Mouse (Mus musculus): Measurements from ENCODE around the gene Tmem256. TPM values are rescaled to one million over a fixed set of nuclear protein-coding genes. Genes with fewer than 3 reads are reported as not detected.

Gene Tmem256
- total and polyA plus RNA-seq, 2 experiments from 2014 or later = 117 to 350 TPM

GRCm38 (mm10) chr11:69867335-69867734 is 29.0 kb downstream of the Tmem256 start:
- no peak for DNase-seq
- ATAC-seq = no peak
- WGBS = 66% methylated on average over 9 of the region's 9 CpGs

DNA sequence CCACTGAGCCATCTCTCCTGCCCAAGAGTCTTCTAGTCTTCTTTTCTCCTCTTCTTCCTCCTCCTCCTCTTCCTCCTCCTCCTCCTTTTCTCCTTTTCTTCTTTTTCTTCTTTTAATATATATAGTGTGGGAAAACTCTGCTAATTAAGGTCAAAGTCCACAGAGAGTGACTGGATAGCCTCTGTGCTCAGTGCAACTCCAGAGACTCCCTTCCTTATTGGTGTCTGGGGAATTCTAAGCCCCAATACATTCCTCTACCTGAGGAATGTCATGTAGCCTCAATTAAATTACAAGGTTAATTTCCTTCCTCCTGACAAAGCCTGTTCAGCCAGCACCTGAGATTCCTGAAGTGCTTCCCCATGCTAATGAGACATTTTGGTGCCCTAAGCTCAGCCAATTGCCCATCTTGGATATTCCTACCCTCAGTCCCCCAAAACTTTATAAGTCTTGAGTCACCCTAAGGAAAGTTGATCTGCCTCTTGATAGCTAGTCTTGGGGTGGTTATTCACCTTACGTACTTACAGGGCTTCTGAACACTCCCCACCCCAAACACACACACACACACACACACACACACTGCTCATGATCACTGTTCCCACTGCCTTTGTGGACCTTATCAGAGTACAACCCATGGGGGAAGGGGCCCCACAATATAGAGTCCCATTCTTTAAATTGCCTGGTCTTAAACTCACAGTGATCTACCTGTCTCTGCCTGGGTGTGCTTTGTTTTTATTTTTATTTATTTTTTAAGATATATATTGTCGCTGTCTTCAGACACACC is 32.2 kb downstream of the Tmem256 start:
- no peaks in the 10 kb centered on the region for H3K36me3 ChIP-seq (ENCODE audit: insufficient read depth)
- H3K4me3 ChIP-seq (ENCODE audit: low read depth, low read length) = no peak overlapping the region
- no peaks in the 10 kb centered on the region for H3K4me1 ChIP-seq (ENCODE audit: insufficient read depth)
- ATAC-seq = no peak
- no peaks in the 10 kb centered on the region for H3K27me3 ChIP-seq (ENCODE audit: insufficient read depth, low read length)
- no peak overlapping the region for H3K27ac ChIP-seq (ENCODE audit: low read depth, low read length)
- DNase-seq = no peak
- TF ChIP-seq CTCF (IDR thresholded peaks at IDR 0.05; ENCODE audit: low read depth) = no peak
- no peaks in the 10 kb centered on the region for H3K9me3 ChIP-seq (ENCODE audit: low read length)
- no peak overlapping the region for H3K9ac ChIP-seq
- no peak overlapping the region for H3K4me2 ChIP-seq (ENCODE audit: low read depth)
- 93% methylated on average over 2 of the region's 2 CpGs for WGBS

More at GRCm38 (mm10) chr11:69867335-69867734, 29.0 kb downstream of the Tmem256 start:
- Histone ChIP-seq H3K4me3 (ENCODE audit: low read depth, low read length) (no peak overlapping the region), H3K4me2 (ENCODE audit: low read depth) (no peak overlapping the region), H3K9ac (no peak overlapping the region), H3K27ac (ENCODE audit: low read depth, low read length) (no peak overlapping the region), H3K9me3 (ENCODE audit: low read length) (no peaks in the 10 kb centered on the region), H3K4me1 (ENCODE audit: insufficient read depth) (no peaks in the 10 kb centered on the region), H3K27me3 (ENCODE audit: insufficient read depth, low read length) (no peaks in the 10 kb centered on the region), H3K36me3 (ENCODE audit: insufficient read depth) (no peaks in the 10 kb centered on the region)
- no peak for TF ChIP-seq CTCF (IDR thresholded peaks at IDR 0.05; ENCODE audit: low read depth)

DNA sequence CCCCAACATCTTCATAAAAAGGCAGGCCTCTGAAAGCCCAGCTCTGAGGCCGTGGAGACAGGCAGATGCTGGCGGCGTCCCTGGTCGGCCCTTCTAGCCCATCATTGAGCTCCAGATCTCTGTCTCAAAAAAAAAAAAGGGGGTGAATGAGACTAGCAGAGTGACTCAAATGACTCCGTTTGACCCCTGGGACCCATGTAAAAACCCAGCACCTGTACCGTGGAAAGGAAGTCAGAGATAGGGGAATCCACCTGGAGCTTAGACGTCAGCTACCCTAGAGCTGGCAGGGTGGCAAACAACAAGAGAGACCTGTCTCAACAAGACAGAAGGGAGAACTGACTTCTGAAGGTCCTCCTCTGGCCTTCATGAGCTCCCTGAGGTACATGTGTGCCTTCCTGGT is 33.5 kb downstream of the Tmem256 start:
- WGBS = 86% methylated on average over 7 of the region's 7 CpGs
- DNase-seq = no peak
- no peak for ATAC-seq
- no peak overlapping the region for H3K27ac ChIP-seq (ENCODE audit: low read depth, low read length)
- no peak for TF ChIP-seq CTCF (IDR thresholded peaks at IDR 0.05; ENCODE audit: low read depth)
- no peaks in the 10 kb centered on the region for H3K27me3 ChIP-seq (ENCODE audit: insufficient read depth, low read length)
- no peak overlapping the region for H3K9ac ChIP-seq
- no peaks in the 10 kb centered on the region for H3K36me3 ChIP-seq (ENCODE audit: insufficient read depth)
- no peaks in the 10 kb centered on the region for H3K9me3 ChIP-seq (ENCODE audit: low read length)
- H3K4me3 ChIP-seq (ENCODE audit: low read depth, low read length) = no peak overlapping the region
- H3K4me2 ChIP-seq (ENCODE audit: low read depth) = no peak overlapping the region
- H3K4me1 ChIP-seq (ENCODE audit: insufficient read depth) = no peaks in the 10 kb centered on the region

GRCm38 (mm10) chr11:69872451-69872850 is 34.1 kb downstream of the Tmem256 start:
- ATAC-seq (no peak), DNase-seq (no peak)
- WGBS = 72% methylated on average over 4 of the region's 4 CpGs
- no peak for TF ChIP-seq CTCF (IDR thresholded peaks at IDR 0.05; ENCODE audit: low read depth)
- H3K9me3 ChIP-seq (ENCODE audit: low read length) = no peaks in the 10 kb centered on the region
- no peaks in the 10 kb centered on the region for H3K4me1 ChIP-seq (ENCODE audit: insufficient read depth)
- H3K27ac ChIP-seq (ENCODE audit: low read depth, low read length) = no peak overlapping the region
- no peak overlapping the region for H3K9ac ChIP-seq
- H3K36me3 ChIP-seq (ENCODE audit: insufficient read depth) = no peaks in the 10 kb centered on the region
- H3K27me3 ChIP-seq (ENCODE audit: insufficient read depth, low read length) = no peaks in the 10 kb centered on the region
- H3K4me3 ChIP-seq (ENCODE audit: low read depth, low read length) = no peak overlapping the region
- H3K4me2 ChIP-seq (ENCODE audit: low read depth) = no peak overlapping the region

DNA sequence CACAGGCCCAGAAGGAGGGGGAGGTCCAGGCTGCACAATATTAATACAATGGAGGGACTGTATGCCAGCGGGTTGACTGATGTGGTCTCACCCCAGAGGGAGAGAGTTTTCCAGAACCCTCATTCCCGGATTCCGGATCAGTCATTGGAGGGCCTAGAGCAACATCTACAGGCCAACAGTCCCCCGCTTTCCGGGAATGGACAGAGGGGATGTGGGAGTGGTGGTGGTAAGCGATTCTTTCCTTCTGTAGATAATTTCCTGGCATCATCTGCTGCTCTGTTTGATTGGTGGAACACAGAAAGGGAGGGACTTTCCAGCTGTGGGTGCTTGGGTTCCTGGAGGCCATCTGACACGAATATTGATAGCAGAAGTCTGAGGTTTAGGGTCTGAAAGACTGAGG is 37.9 kb downstream of the Tmem256 start:
- Histone ChIP-seq H3K4me3 (ENCODE audit: low read depth, low read length) (no peak overlapping the region), H3K36me3 (ENCODE audit: insufficient read depth) (no peaks in the 10 kb centered on the region), H3K27ac (ENCODE audit: low read depth, low read length) (no peak overlapping the region), H3K27me3 (ENCODE audit: insufficient read depth, low read length) (no peaks in the 10 kb centered on the region; the same call in 1 of the 2 replicates), H3K4me2 (ENCODE audit: low read depth) (no peak overlapping the region), H3K4me1 (ENCODE audit: insufficient read depth) (peaks cover 7% of the 10 kb centered on the region; the same call in 1 of the 2 replicates), H3K9ac (no peak overlapping the region), H3K9me3 (ENCODE audit: low read length) (no peaks in the 10 kb centered on the region)
- DNase-seq (no peak), ATAC-seq (no peak)
- no peak for TF ChIP-seq CTCF (IDR thresholded peaks at IDR 0.05; ENCODE audit: low read depth)
- 64% methylated on average over 7 of the region's 7 CpGs for WGBS

DNA sequence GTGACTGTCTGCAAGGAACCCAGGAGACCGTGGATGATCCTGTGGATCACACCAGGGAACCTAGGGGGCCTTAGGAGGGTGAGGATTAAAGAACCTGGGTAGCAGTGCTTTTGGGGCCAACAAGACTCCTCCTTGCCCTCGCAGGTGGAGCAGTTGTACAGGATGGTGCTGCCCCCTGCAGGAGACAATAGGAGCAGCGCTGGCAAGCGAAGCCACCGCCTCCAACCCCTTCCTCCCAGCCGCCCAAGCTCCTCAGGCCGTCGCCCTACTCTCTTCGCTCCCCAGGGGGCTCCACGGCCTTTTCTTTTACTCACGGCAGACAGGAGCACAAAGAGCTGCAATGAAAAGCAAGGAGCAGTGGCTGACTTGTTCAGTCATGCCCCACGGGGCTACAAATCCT is 38.6 kb downstream of the Tmem256 start:
- no peak overlapping the region for H3K4me3 ChIP-seq (ENCODE audit: low read depth, low read length)
- peak; percentile 84 for ATAC-seq
- 0 out of 2 replicates have a peak overlapping the region, but pooled peaks have one; percentile 6 for H3K9ac ChIP-seq

DNA sequence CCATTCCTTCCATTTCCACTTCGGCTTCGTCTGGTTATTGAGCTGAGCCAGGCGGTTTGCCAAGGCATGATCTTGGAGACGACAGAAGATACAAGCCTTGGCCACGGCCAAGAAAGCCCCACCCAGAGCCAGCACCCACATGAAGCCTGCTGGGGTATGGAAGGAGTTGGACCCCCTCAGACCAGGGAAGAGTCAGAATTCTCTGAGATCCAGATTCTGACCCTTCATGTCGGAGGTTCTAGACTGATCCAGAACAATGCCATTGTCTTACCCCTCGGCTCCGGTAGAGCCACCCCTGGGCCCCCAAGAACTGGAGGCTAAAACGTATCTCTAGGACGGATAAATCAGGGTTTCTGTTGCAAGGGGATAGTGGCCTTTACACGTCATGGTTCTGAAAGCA is 39.6 kb downstream of the Tmem256 start, which contains the start of gene Tmem95:
Tmem95 (minus strand) TSS at position 141 of the 400 bp plus-strand sequence.
- ATAC-seq = no peak
- DNase-seq = no peak
- Histone ChIP-seq H3K36me3 (ENCODE audit: insufficient read depth) (no peaks in the 10 kb centered on the region), H3K9me3 (ENCODE audit: low read length) (no peaks in the 10 kb centered on the region), H3K4me3 (ENCODE audit: low read depth, low read length) (no peak within 1 kb of the TSS), H3K4me1 (ENCODE audit: insufficient read depth) (peaks cover 9% of the 10 kb centered on the region; the same call in 1 of the 2 replicates), H3K27ac (ENCODE audit: low read depth, low read length) (no peak within 1 kb of the TSS; the same call in 1 of the 2 replicates), H3K9ac (0 out of 2 replicates have a peak within 1 kb of the TSS, but pooled peaks have one; percentile 6), H3K4me2 (ENCODE audit: low read depth) (peak within 1 kb of the TSS; percentile 18), H3K27me3 (ENCODE audit: insufficient read depth, low read length) (no peaks in the 10 kb centered on the region; the same call in 1 of the 2 replicates)
- no peak for TF ChIP-seq CTCF (IDR thresholded peaks at IDR 0.05; ENCODE audit: low read depth)
- 83% methylated on average over 11 of the region's 11 CpGs for WGBS

More for the DNA sequence above, 38.6 kb downstream of the Tmem256 start:
- H3K36me3 ChIP-seq (ENCODE audit: insufficient read depth) = no peaks in the 10 kb centered on the region
- peak overlapping the region; percentile 18 for H3K4me2 ChIP-seq (ENCODE audit: low read depth)
- under 1% methylated on average over 12 of the region's 12 CpGs for WGBS
- TF ChIP-seq CTCF (IDR thresholded peaks at IDR 0.05; ENCODE audit: low read depth) = peak; percentile 86
- H3K27me3 ChIP-seq (ENCODE audit: insufficient read depth, low read length) = no peaks in the 10 kb centered on the region; the same call in 1 of the 2 replicates
- H3K27ac ChIP-seq (ENCODE audit: low read depth, low read length) = no peak overlapping the region
- DNase-seq = peak; percentile 86
- no peaks in the 10 kb centered on the region for H3K9me3 ChIP-seq (ENCODE audit: low read length)
- H3K4me1 ChIP-seq (ENCODE audit: insufficient read depth) = peaks cover 9% of the 10 kb centered on the region; the same call in 1 of the 2 replicates
